Mouse (Mus musculus): Measurements from ENCODE around the gene Nek8. TPM values are rescaled to one million over a fixed set of nuclear protein-coding genes. Genes with fewer than 3 reads are reported as not detected.

Nek8 gene
- polyA plus RNA-seq, 1 experiment from 2014 or later, result 12.7 TPM

GRCm38 (mm10) chr11:78182450-78182849 is 6.0 kb upstream of the Nek8 start:
- Histone ChIP-seq H3K27me3 (replicated peaks) (no peaks in the 10 kb centered on the region), H3K4me2 (peak overlapping the region; percentile 86), H3K9me3 (no peaks in the 10 kb centered on the region), H3K9ac (peak overlapping the region; percentile 92), H3K36me3 (peaks cover 34% of the 10 kb centered on the region), H3K4me1 (peaks cover 47% of the 10 kb centered on the region), H3K27ac (replicated peaks) (peak overlapping the region; percentile 89; the same call in 1 of the 2 replicates), H3K4me3 (peak overlapping the region; percentile 73)
- no peak for ATAC-seq (ENCODE audit: extremely low read depth, insufficient number of reproducible peaks, low FRiP score, low TSS enrichment)
- WGBS, result 2% methylated on average over 7 of the region's 7 CpGs

- Histone ChIP-seq H3K4me1 (peaks cover 49% of the 10 kb centered on the region), H3K27ac (replicated peaks) (no peak overlapping the region), H3K4me2 (peak overlapping the region; percentile 86), H3K9ac (peak overlapping the region; percentile 92), H3K9me3 (no peaks in the 10 kb centered on the region), H3K27me3 (replicated peaks) (no peaks in the 10 kb centered on the region), H3K4me3 (peak overlapping the region; percentile 73), H3K36me3 (peaks cover 34% of the 10 kb centered on the region)
- 35% methylated on average over 2 of the region's 2 CpGs for WGBS
- ATAC-seq (ENCODE audit: extremely low read depth, insufficient number of reproducible peaks, low FRiP score, low TSS enrichment), result no peak
These were observed 5.4 kb upstream of the Nek8 start for GRCm38 (mm10) chr11:78181830-78182357.

GRCm38 (mm10) chr11:78180081-78180761 is 3.7 kb upstream of the Nek8 start:
- H3K27ac ChIP-seq (replicated peaks), result no peak overlapping the region
- peaks cover 57% of the 10 kb centered on the region for H3K4me1 ChIP-seq
- peak overlapping the region; percentile 81 for H3K4me2 ChIP-seq
- WGBS, result 59% methylated on average over 6 of the region's 6 CpGs
- no peaks in the 10 kb centered on the region for H3K27me3 ChIP-seq (replicated peaks)
- no peaks in the 10 kb centered on the region for H3K9me3 ChIP-seq
- no peak for ATAC-seq (ENCODE audit: extremely low read depth, insufficient number of reproducible peaks, low FRiP score, low TSS enrichment)
- H3K9ac ChIP-seq, result peak overlapping the region; percentile 86
- H3K4me3 ChIP-seq, result peak overlapping the region; percentile 66
- H3K36me3 ChIP-seq, result peaks cover 34% of the 10 kb centered on the region

- H3K4me3 ChIP-seq, result peak overlapping the region; percentile 66
- 21% methylated on average over 8 of the region's 8 CpGs for WGBS
- H3K4me1 ChIP-seq, result peaks cover 64% of the 10 kb centered on the region
- no peak for ATAC-seq (ENCODE audit: extremely low read depth, insufficient number of reproducible peaks, low FRiP score, low TSS enrichment)
- H3K27ac ChIP-seq (replicated peaks), result peak overlapping the region; percentile 97
- peak overlapping the region; percentile 86 for H3K9ac ChIP-seq
- H3K27me3 ChIP-seq (replicated peaks), result no peaks in the 10 kb centered on the region
- peak overlapping the region; percentile 81 for H3K4me2 ChIP-seq
- no peaks in the 10 kb centered on the region for H3K9me3 ChIP-seq
- H3K36me3 ChIP-seq, result peaks cover 34% of the 10 kb centered on the region
These were observed 3.0 kb upstream of the Nek8 start for GRCm38 (mm10) chr11:78179438-78179999.

GRCm38 (mm10) chr11:78178859-78179437 is 2.5 kb upstream of the Nek8 start:
- Histone ChIP-seq H3K4me3 (peak overlapping the region; percentile 66), H3K9ac (peak overlapping the region; percentile 86), H3K27ac (replicated peaks) (peak overlapping the region; percentile 97), H3K9me3 (no peaks in the 10 kb centered on the region), H3K27me3 (replicated peaks) (no peaks in the 10 kb centered on the region), H3K4me1 (peaks cover 65% of the 10 kb centered on the region), H3K36me3 (peaks cover 34% of the 10 kb centered on the region), H3K4me2 (peak overlapping the region; percentile 81)
- WGBS, result 1% methylated on average over 29 of the region's 29 CpGs
- ATAC-seq (ENCODE audit: extremely low read depth, insufficient number of reproducible peaks, low FRiP score, low TSS enrichment), result peak; percentile 0; the same call in 1 of the 2 replicates

- Histone ChIP-seq H3K9ac (peak overlapping the region; percentile 86), H3K4me3 (peak overlapping the region; percentile 66), H3K4me2 (peak overlapping the region; percentile 81), H3K36me3 (peaks cover 34% of the 10 kb centered on the region), H3K4me1 (peaks cover 63% of the 10 kb centered on the region), H3K27me3 (replicated peaks) (no peaks in the 10 kb centered on the region), H3K9me3 (no peaks in the 10 kb centered on the region), H3K27ac (replicated peaks) (peak overlapping the region; percentile 97)
- ATAC-seq (ENCODE audit: extremely low read depth, insufficient number of reproducible peaks, low FRiP score, low TSS enrichment), result peak; percentile 71
- WGBS, result under 1% methylated on average over 83 of the region's 84 CpGs
These were observed 1.7 kb upstream of the Nek8 start for GRCm38 (mm10) chr11:78177903-78178858.

- ATAC-seq (ENCODE audit: extremely low read depth, insufficient number of reproducible peaks, low FRiP score, low TSS enrichment), result no peak
- Histone ChIP-seq H3K4me1 (peaks cover 67% of the 10 kb centered on the region), H3K9me3 (no peaks in the 10 kb centered on the region), H3K4me3 (peak overlapping the region; percentile 66), H3K36me3 (peaks cover 35% of the 10 kb centered on the region), H3K27ac (replicated peaks) (peak overlapping the region; percentile 97), H3K4me2 (peak overlapping the region; percentile 81), H3K27me3 (replicated peaks) (no peaks in the 10 kb centered on the region), H3K9ac (peak overlapping the region; percentile 86)
- WGBS, result under 1% methylated on average over 10 of the region's 10 CpGs
These were observed 962 bp upstream of the Nek8 start for GRCm38 (mm10) chr11:78177437-78177836.

- H3K27me3 ChIP-seq (replicated peaks), result no peaks in the 10 kb centered on the region
- peak overlapping the region; percentile 81 for H3K4me2 ChIP-seq
- H3K9me3 ChIP-seq, result no peaks in the 10 kb centered on the region
- H3K27ac ChIP-seq (replicated peaks), result peak overlapping the region; percentile 97
- H3K4me1 ChIP-seq, result peaks cover 67% of the 10 kb centered on the region
- ATAC-seq (ENCODE audit: extremely low read depth, insufficient number of reproducible peaks, low FRiP score, low TSS enrichment), result no peak
- under 1% methylated on average over 23 of the region's 23 CpGs for WGBS
- H3K4me3 ChIP-seq, result peak overlapping the region; percentile 66
- H3K36me3 ChIP-seq, result peaks cover 35% of the 10 kb centered on the region
- peak overlapping the region; percentile 86 for H3K9ac ChIP-seq
These were observed 443 bp upstream of the Nek8 start for GRCm38 (mm10) chr11:78176905-78177331.

GRCm38 (mm10) chr11:78175771-78176401 is 589 bp downstream of the Nek8 start:
- Histone ChIP-seq H3K4me2 (peak overlapping the region; percentile 81), H3K9ac (peak overlapping the region; percentile 86), H3K36me3 (peaks cover 33% of the 10 kb centered on the region), H3K27ac (replicated peaks) (peak overlapping the region; percentile 97), H3K9me3 (no peaks in the 10 kb centered on the region), H3K27me3 (replicated peaks) (no peaks in the 10 kb centered on the region), H3K4me3 (peak overlapping the region; percentile 66), H3K4me1 (peaks cover 58% of the 10 kb centered on the region)
- WGBS, result 6% methylated on average over 10 of the region's 10 CpGs
- no peak for ATAC-seq (ENCODE audit: extremely low read depth, insufficient number of reproducible peaks, low FRiP score, low TSS enrichment)

- Histone ChIP-seq H3K4me2 (no peak overlapping the region), H3K9me3 (no peaks in the 10 kb centered on the region), H3K27ac (replicated peaks) (no peak overlapping the region), H3K9ac (no peak overlapping the region), H3K36me3 (peaks cover 21% of the 10 kb centered on the region), H3K4me3 (no peak overlapping the region), H3K27me3 (replicated peaks) (no peaks in the 10 kb centered on the region), H3K4me1 (peaks cover 44% of the 10 kb centered on the region)
- WGBS, result 90% methylated on average over 3 of the region's 3 CpGs
- no peak for ATAC-seq (ENCODE audit: extremely low read depth, insufficient number of reproducible peaks, low FRiP score, low TSS enrichment)
These were observed 2.0 kb downstream of the Nek8 start for GRCm38 (mm10) chr11:78174506-78174905.

Data from heart, embryonic 13.5 days (tissue).